ENCODE assay signal across 14 mouse cellular contexts in the genomic region with DNA sequence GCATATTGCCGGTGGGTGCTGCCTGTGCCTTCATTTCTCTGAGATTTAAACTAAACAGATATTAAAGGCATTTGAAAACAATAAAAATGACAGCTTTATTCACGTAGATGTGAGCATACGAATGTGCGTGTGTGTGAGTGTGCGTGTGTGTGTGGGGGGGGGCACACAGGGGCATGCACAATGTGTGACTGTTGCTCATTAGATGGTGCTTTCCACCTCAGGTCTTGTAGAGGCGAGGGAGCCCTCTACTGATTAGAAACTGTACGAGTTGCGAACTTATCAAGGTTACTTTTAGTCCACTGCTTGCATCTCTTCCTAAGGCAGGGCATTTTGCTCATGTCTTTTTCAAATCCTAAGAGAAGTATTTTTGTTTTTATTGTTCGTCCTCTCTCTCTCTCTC.
DNase-seq lines count a peak whose midpoint lies in the region; ATAC-seq and TF ChIP-seq lines count a peak whose summit lies in the region.
"Had no signal": no experiment of that assay in that cellular context is flagged by ENCODE, and none has a peak within 500 bp of the region (broad histone marks: within the 10 kb centered on the region; RNA-seq: fewer than 3 reads in every experiment).

No protein-coding gene starts in this region.

- WGBS in forebrain, embryonic 15.5 days: 71% methylated on average over 9 of the region's 9 CpGs
- 83% methylated on average over 9 of the region's 9 CpGs for WGBS in forebrain, embryonic 13.5 days
- 65% methylated on average over 9 of the region's 9 CpGs for WGBS in limb, embryonic 14.5 days
- 86% methylated on average over 9 of the region's 9 CpGs for WGBS in limb, embryonic 10.5 days
- 78% methylated on average over 9 of the region's 9 CpGs for WGBS in liver, embryonic 11.5 days
- WGBS in midbrain, embryonic 16.5 days: 79% methylated on average over 9 of the region's 9 CpGs

- no peak overlapping the region for H3K9ac ChIP-seq in forebrain, embryonic 15.5 days (replicated peaks)
- H3K9ac ChIP-seq in forebrain, embryonic 13.5 days: no peak overlapping the region
- no peak overlapping the region for H3K9ac ChIP-seq in limb, embryonic 14.5 days (ENCODE audit: low read depth, low read length, severe bottlenecking)
- no peak overlapping the region for H3K9ac ChIP-seq in liver, embryonic 11.5 days (ENCODE audit: low read depth, low read length)
- no peak overlapping the region for H3K9ac ChIP-seq in midbrain, embryonic 16.5 days (ENCODE audit: low read depth, low read length)
- H3K9ac ChIP-seq: embryonic facial prominence, embryonic 15.5 days; liver, embryonic 15.5 days; neural tube, embryonic 15.5 days had no signal

- H3K36me3 ChIP-seq in forebrain, embryonic 15.5 days: no peaks in the 10 kb centered on the region
- H3K36me3 ChIP-seq in forebrain, embryonic 13.5 days (ENCODE audit: poor library complexity, severe bottlenecking): no peaks in the 10 kb centered on the region
- no peaks in the 10 kb centered on the region for H3K36me3 ChIP-seq in limb, embryonic 14.5 days (ENCODE audit: control insufficient read depth, insufficient read depth, low read length)
- no peaks in the 10 kb centered on the region for H3K36me3 ChIP-seq in limb, embryonic 10.5 days
- no peaks in the 10 kb centered on the region for H3K36me3 ChIP-seq in liver, embryonic 11.5 days (ENCODE audit: control insufficient read depth, insufficient read depth, low read length)
- no peaks in the 10 kb centered on the region for H3K36me3 ChIP-seq in midbrain, embryonic 16.5 days (ENCODE audit: control insufficient read depth, insufficient read depth, low read length)
- H3K36me3 ChIP-seq: embryonic facial prominence, embryonic 15.5 days; liver, embryonic 15.5 days; neural tube, embryonic 15.5 days had no signal

- DNase-seq in limb, embryonic 14.5 days (ENCODE audit: low spot score): peak; percentile 30
- DNase-seq in limb, embryonic 10.5 days (ENCODE audit: low spot score): no peak
- peak; percentile 11 for DNase-seq in cerebellum, adult 9-11 months
- DNase-seq in layer of hippocampus, postnatal 14 days (ENCODE audit: low spot score in 2 of 2): peak; percentile 17 to 40
- no peak for DNase-seq in liver, embryonic 11.5 days (ENCODE audit: low spot score)
- DNase-seq: adrenal gland, postnatal 10 days; thymus, postnatal 4 days had no signal

- H3K9me3 ChIP-seq in forebrain, embryonic 15.5 days: no peaks in the 10 kb centered on the region
- H3K9me3 ChIP-seq in forebrain, embryonic 13.5 days (replicated peaks): no peaks in the 10 kb centered on the region
- no peaks in the 10 kb centered on the region for H3K9me3 ChIP-seq in limb, embryonic 14.5 days (ENCODE audit: control insufficient read depth, low read length)
- H3K9me3 ChIP-seq in limb, embryonic 10.5 days (replicated peaks): no peaks in the 10 kb centered on the region
- H3K9me3 ChIP-seq in liver, embryonic 11.5 days (ENCODE audit: control insufficient read depth, low read length): no peaks in the 10 kb centered on the region
- H3K9me3 ChIP-seq in midbrain, embryonic 16.5 days (replicated peaks; ENCODE audit: control insufficient read depth, low read length, poor library complexity, severe bottlenecking): no peaks in the 10 kb centered on the region
- H3K9me3 ChIP-seq: embryonic facial prominence, embryonic 15.5 days; liver, embryonic 15.5 days; neural tube, embryonic 15.5 days had no signal

- H3K4me1 ChIP-seq in forebrain, embryonic 15.5 days: peaks cover 10% of the 10 kb centered on the region; the same call in 1 of the 2 replicates
- peaks cover 7% of the 10 kb centered on the region; the same call in 1 of the 2 replicates for H3K4me1 ChIP-seq in forebrain, embryonic 13.5 days
- no peaks in the 10 kb centered on the region for H3K4me1 ChIP-seq in limb, embryonic 14.5 days (ENCODE audit: control insufficient read depth, insufficient read depth, low read length)
- H3K4me1 ChIP-seq in limb, embryonic 10.5 days: no peaks in the 10 kb centered on the region
- no peaks in the 10 kb centered on the region for H3K4me1 ChIP-seq in liver, embryonic 11.5 days (replicated peaks; ENCODE audit: control insufficient read depth, insufficient read depth, low read length)
- H3K4me1 ChIP-seq in midbrain, embryonic 16.5 days (ENCODE audit: control insufficient read depth, insufficient read depth, low read length): no peaks in the 10 kb centered on the region
- H3K4me1 ChIP-seq: embryonic facial prominence, embryonic 15.5 days; liver, embryonic 15.5 days; neural tube, embryonic 15.5 days had no signal

- H3K27me3 ChIP-seq in forebrain, embryonic 15.5 days: no peaks in the 10 kb centered on the region
- no peaks in the 10 kb centered on the region for H3K27me3 ChIP-seq in forebrain, embryonic 13.5 days
- no peaks in the 10 kb centered on the region for H3K27me3 ChIP-seq in limb, embryonic 14.5 days (ENCODE audit: control insufficient read depth, insufficient read depth, low read length)
- no peaks in the 10 kb centered on the region for H3K27me3 ChIP-seq in limb, embryonic 10.5 days (ENCODE audit: low read depth, poor library complexity, severe bottlenecking)
- no peaks in the 10 kb centered on the region for H3K27me3 ChIP-seq in liver, embryonic 11.5 days (replicated peaks; ENCODE audit: control insufficient read depth, insufficient read depth, low read length)
- H3K27me3 ChIP-seq in midbrain, embryonic 16.5 days (ENCODE audit: control insufficient read depth, insufficient read depth, low read depth, low read length): no peaks in the 10 kb centered on the region
- H3K27me3 ChIP-seq: embryonic facial prominence, embryonic 15.5 days; liver, embryonic 15.5 days; neural tube, embryonic 15.5 days had no signal

- ATAC-seq in forebrain, embryonic 15.5 days (replicated peaks): 0 out of 2 replicates have a peak, but pooled peaks have one; percentile 8
- ATAC-seq in forebrain, embryonic 13.5 days: no peak
- ATAC-seq in limb, embryonic 14.5 days (ENCODE audit: low FRiP score, low read depth): no peak
- no peak for ATAC-seq in liver, embryonic 11.5 days (replicated peaks; ENCODE audit: low FRiP score)
- ATAC-seq in midbrain, embryonic 16.5 days: no peak
- ATAC-seq: inflammation-experienced regulatory T-cells, adult 6 months had no signal

- no peak overlapping the region for H3K4me2 ChIP-seq in forebrain, embryonic 15.5 days (replicated peaks)
- no peak overlapping the region for H3K4me2 ChIP-seq in forebrain, embryonic 13.5 days
- H3K4me2 ChIP-seq in limb, embryonic 14.5 days (replicated peaks; ENCODE audit: low read depth, low read length, severe bottlenecking): no peak overlapping the region
- no peak overlapping the region for H3K4me2 ChIP-seq in liver, embryonic 11.5 days
- H3K4me2 ChIP-seq in midbrain, embryonic 16.5 days (ENCODE audit: low read length): no peak overlapping the region
- H3K4me2 ChIP-seq: embryonic facial prominence, embryonic 15.5 days; liver, embryonic 15.5 days; neural tube, embryonic 15.5 days had no signal

- no peak overlapping the region for H3K27ac ChIP-seq in forebrain, embryonic 15.5 days (replicated peaks)
- no peak overlapping the region for H3K27ac ChIP-seq in forebrain, embryonic 13.5 days
- H3K27ac ChIP-seq in limb, embryonic 14.5 days (replicated peaks; ENCODE audit: low read depth, low read length): no peak overlapping the region
- no peak overlapping the region for H3K27ac ChIP-seq in limb, embryonic 10.5 days
- no peak overlapping the region for H3K27ac ChIP-seq in liver, embryonic 11.5 days (ENCODE audit: low read depth, low read length)
- no peak overlapping the region for H3K27ac ChIP-seq in midbrain, embryonic 16.5 days (ENCODE audit: low read length)
- H3K27ac ChIP-seq: embryonic facial prominence, embryonic 15.5 days; liver, embryonic 15.5 days; neural tube, embryonic 15.5 days had no signal

- no peak for TF ChIP-seq POLR2A in limb, embryonic 14.5 days (IDR thresholded peaks at IDR 0.05; ENCODE audit: borderline replicate concordance, extremely low read depth, insufficient read depth, insufficient read length)

- H3K4me3 ChIP-seq in forebrain, embryonic 15.5 days: no peak overlapping the region
- no peak overlapping the region for H3K4me3 ChIP-seq in forebrain, embryonic 13.5 days
- H3K4me3 ChIP-seq in limb, embryonic 14.5 days (replicated peaks; ENCODE audit: low read length): no peak overlapping the region
- H3K4me3 ChIP-seq in limb, embryonic 10.5 days: no peak overlapping the region
- no peak overlapping the region for H3K4me3 ChIP-seq in liver, embryonic 11.5 days (ENCODE audit: low read depth, low read length)
- H3K4me3 ChIP-seq in midbrain, embryonic 16.5 days (ENCODE audit: low read depth, low read length): no peak overlapping the region
- H3K4me3 ChIP-seq: embryonic facial prominence, embryonic 15.5 days; liver, embryonic 15.5 days; neural tube, embryonic 15.5 days had no signal

Comparison
In these comparisons a context has a peak if more than half of its experiments do, and no peak if none do; other contexts are left out.
1. DNase-seq: peak in limb, embryonic 14.5 days (single experiment), cerebellum, adult 9-11 months (single experiment) and layer of hippocampus, postnatal 14 days (2 of 2); none in limb, embryonic 10.5 days (single experiment) and liver, embryonic 11.5 days (single experiment).